Mouse (Mus musculus): ENCODE measurements at regions not wholly inside any gene's neighbourhood (a gene's known extent, or its start where the extent isn't known, plus 50 kb on each side); places are given as distances from the start of the nearest gene placed in this dataset.

DNA sequence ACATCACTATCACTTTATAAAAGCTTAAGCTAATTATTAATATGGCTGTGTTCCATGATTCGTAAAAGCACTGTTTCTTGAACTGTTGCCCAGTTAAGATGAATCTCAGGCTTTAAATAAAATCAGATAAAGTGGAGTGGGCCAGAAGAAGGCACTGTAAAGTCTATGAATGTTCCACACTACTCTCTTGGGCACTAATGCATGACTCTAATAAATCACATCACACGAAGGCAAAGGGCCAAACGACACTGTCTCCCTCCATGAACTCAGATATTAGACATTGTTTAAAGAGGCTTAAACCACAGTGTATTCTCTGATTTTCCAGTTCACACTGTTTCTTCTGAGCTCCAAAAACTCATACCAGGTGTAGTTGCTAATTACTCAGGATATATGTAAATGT is 55.9 kb upstream of the Ufm1 start:
- TF ChIP-seq POLR2A (IDR thresholded peaks at IDR 0.05; ENCODE audit: insufficient read length, low read depth) (no peak), POLR2AphosphoS2 (IDR thresholded peaks at IDR 0.05; ENCODE audit: insufficient read length, low read depth) (no peak), REST (IDR thresholded peaks at IDR 0.05; ENCODE audit: insufficient read depth, insufficient read length) (no peak), USF1 (IDR thresholded peaks at IDR 0.05; ENCODE audit: low read depth) (no peak), SRF (IDR thresholded peaks at IDR 0.05; ENCODE audit: control insufficient read depth, insufficient read length, low read depth) (no peak), TCF12 (IDR thresholded peaks at IDR 0.05; ENCODE audit: insufficient read depth, poor library complexity, severe bottlenecking) (no peak), MAX (IDR thresholded peaks at IDR 0.05; ENCODE audit: low read depth) (no peak), MYOG (IDR thresholded peaks at IDR 0.05; ENCODE audit: control insufficient read depth in 1 of 3, insufficient read depth in 1 of 3, insufficient read length in 2 of 3, low read depth in 2 of 3) (no peak), MYOD1 (IDR thresholded peaks at IDR 0.05; ENCODE audit: control insufficient read depth in 1 of 3, insufficient read length in 2 of 3, low read depth in 2 of 3) (no peak), E2F4 (IDR thresholded peaks at IDR 0.05; ENCODE audit: insufficient read depth) (no peak)

Measured in myocyte (in vitro differentiated cells).